In genomic region chr11:50744971-50745370, GRCm38 (mm10) we compare ENCODE assay signal across 9 mouse cellular contexts.
DNase-seq lines count a peak whose midpoint lies in the region; ATAC-seq lines count a peak whose summit lies in the region.
"Had no signal": no experiment of that assay in that cellular context is flagged by ENCODE, and none has a peak within 500 bp of the region (broad histone marks: within the 10 kb centered on the region; RNA-seq: fewer than 3 reads in every experiment).

No protein-coding gene starts in this region.

- H3K4me1 ChIP-seq in kidney, embryonic 16.5 days (ENCODE audit: insufficient read depth, low read length), result no peaks in the 10 kb centered on the region
- H3K4me1 ChIP-seq in hindbrain, embryonic 12.5 days, result 0 out of 2 replicates have a peak, but pooled peaks cover 4% of the 10 kb centered on the region

- H3K9me3 ChIP-seq in kidney, embryonic 16.5 days (ENCODE audit: low read length), result no peaks in the 10 kb centered on the region
- H3K9me3 ChIP-seq in hindbrain, embryonic 12.5 days (replicated peaks), result no peaks in the 10 kb centered on the region

- no peaks in the 10 kb centered on the region for H3K27me3 ChIP-seq in kidney, embryonic 16.5 days (ENCODE audit: insufficient read depth, low read length)
- H3K27me3 ChIP-seq in hindbrain, embryonic 12.5 days, result no peaks in the 10 kb centered on the region

- 74% methylated on average over 6 of the region's 6 CpGs for WGBS in kidney, embryonic 16.5 days
- WGBS in hindbrain, embryonic 12.5 days, result 59% methylated on average over 6 of the region's 6 CpGs

- DNase-seq in kidney, adult 9 months, result peak; percentile 36
- DNase-seq in frontal cortex, postnatal 14 days (ENCODE audit: low spot score in 2 of 2), result peak; percentile 18 to 19
- DNase-seq in left cerebral cortex, adult 11 months (ENCODE audit: low spot score), result peak; percentile 24
- peak; percentile 50 for DNase-seq in ovary, postnatal 36 days (ENCODE audit: low spot score)
- no peak for DNase-seq in embryo, embryonic 11 days

- H3K4me2 ChIP-seq in kidney, embryonic 16.5 days (replicated peaks; ENCODE audit: low read depth, low read length), result no peak overlapping the region
- H3K4me2 ChIP-seq in hindbrain, embryonic 12.5 days (replicated peaks), result no peak overlapping the region

- H3K36me3 ChIP-seq in kidney, embryonic 16.5 days (ENCODE audit: insufficient read depth, low read length), result no peaks in the 10 kb centered on the region
- no peaks in the 10 kb centered on the region for H3K36me3 ChIP-seq in hindbrain, embryonic 12.5 days

- no peak overlapping the region for H3K4me3 ChIP-seq in kidney, embryonic 16.5 days (ENCODE audit: low read length)
- no peak overlapping the region for H3K4me3 ChIP-seq in hindbrain, embryonic 12.5 days
- H3K4me3 ChIP-seq: myocyte had no signal

- H3K9ac ChIP-seq in kidney, embryonic 16.5 days (replicated peaks; ENCODE audit: low read length), result no peak overlapping the region
- H3K9ac ChIP-seq in hindbrain, embryonic 12.5 days, result no peak overlapping the region

- no peak for ATAC-seq in kidney, embryonic 16.5 days (ENCODE audit: low FRiP score, low TSS enrichment)
- ATAC-seq in CD4-positive, CD25-positive, alpha-beta regulatory T cell, adult 4 months, result no peak
- no peak for ATAC-seq in hindbrain, embryonic 12.5 days (ENCODE audit: low FRiP score)

- H3K27ac ChIP-seq in kidney, embryonic 16.5 days (ENCODE audit: low read length), result no peak overlapping the region
- H3K27ac ChIP-seq in hindbrain, embryonic 12.5 days, result no peak overlapping the region
